Mouse (Mus musculus) liver (tissue): Measurements from ENCODE around the gene Cdc25b.
A peak's percentile ranks its signal among the peaks of the same experiment; 100 is the strongest.

ENCODE experiments used
- DNase-seq: peaks from one replicate; pipeline ENCODE4 v3.0.0-alpha.2; 2020; ENCODE audit warnings: mixed read lengths

Gene Cdc25b

DNA sequence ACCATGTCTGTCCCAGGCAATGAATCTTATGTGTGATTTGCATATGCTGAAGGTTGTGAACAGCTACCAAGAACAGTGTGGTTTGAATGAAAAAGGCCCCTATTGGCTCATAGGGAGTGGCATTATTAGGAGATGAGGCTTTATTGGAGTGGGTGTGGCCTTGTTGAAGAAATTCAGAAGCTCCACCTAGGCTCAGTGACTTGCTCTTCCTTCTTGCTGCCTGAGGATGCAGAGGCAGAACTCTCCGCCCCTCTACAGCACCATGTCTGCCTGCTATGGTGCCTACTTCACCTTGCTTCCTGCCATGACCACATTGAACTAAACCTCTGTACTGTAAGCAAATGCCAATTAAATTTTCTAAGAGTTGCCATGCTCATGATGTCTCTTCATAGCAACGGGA, 45.8 kb downstream of the Cdc25b start:
- peak; percentile 80 for DNase-seq

GRCm38 (mm10) chr2:131233307-131234126, 46.8 kb downstream of the Cdc25b start, which contains the start of gene Mavs:
Gene Mavs, plus strand, starts transcription at chr2:131234063.
- DNase-seq, result peak; percentile 99

DNA sequence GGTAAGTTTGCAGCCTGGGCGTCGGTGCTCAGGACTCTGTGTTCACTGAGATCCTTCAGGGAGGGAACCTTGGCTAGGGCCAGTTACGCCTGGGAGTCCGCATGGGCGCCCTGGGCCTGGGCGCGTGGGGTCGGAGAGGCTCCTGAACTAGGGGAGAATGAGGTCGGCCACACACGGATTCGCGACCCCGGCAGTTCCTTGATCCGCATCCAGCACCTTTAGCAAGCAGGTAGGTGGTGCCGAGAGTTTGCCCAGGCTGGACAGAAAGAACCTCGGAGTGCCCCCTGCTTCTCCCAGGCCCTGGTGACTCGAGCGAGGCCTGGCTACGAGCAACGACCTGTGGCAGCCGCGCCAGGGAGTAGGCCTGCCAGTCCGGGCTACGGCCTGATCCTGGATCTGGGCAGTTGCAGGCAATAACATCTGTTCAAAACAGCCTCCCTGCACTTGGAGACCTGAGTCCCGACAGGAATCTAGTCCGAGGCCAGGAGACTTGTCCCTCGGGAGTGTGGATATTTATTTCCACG, 47.4 kb downstream of the Cdc25b start:
- DNase-seq, result peak; percentile 55

DNA sequence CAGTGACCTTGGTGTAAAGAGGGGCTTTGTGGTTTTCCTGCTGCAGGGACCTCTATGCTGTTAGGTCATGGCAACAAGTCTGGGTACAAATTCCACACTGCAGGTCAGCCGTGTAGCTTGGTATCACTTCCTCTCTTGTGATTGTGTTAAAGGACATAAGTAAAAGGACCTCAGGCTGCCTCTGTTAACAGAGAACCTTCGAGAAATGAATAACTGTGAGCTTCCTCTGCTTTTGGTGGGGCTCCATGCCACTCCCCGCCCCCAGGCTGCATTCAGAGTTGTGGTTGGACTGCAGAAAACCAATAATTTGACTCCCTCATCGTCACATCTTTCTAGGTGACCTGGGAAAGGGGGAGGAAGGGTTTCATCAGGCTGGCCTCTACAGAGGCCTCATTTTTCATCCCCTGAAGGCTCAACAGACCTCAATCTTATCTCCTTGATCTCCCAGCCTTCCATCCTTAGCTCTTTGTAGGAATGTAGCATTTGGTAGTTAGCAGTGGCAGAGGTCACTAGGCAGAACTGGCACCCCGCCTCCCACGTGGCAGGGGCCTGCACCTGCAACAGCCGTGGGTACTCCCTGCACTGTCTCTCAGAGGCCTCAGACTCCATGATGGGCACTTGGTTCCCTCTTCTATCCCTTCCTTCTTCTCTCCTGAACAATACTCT, 48.4 kb downstream of the Cdc25b start:
- DNase-seq, result peak; percentile 78

- DNase-seq, result no peak
These were observed 55.4 kb downstream of the Cdc25b start for GRCm38 (mm10) chr2:131242180-131242579.

DNA sequence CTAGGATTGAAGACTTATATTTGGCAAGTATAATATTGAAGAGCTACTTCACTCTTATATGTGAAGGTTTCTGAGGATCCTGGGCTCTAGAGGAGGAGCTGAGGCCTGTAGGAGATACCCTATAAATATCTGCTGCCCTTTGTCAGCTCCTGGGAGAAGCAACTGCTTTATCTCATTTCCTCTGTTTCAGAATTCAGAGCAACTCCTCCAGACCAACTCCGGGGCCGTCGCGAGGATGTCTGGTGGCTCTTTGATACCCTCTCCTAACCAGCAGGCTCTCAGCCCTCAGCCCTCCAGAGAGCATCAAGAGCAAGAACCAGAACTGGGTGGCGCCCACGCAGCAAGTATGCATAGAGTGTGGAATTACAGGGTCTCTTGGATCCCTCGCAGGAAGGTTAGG, 56.2 kb downstream of the Cdc25b start:
- DNase-seq, result peak; percentile 53
